Mouse (Mus musculus) thymus, adult 2 months (tissue): Measurements from ENCODE around the gene Ski.

Source experiments
- CTCF ChIP-seq: fragments of 200-500 bp; IDR thresholded peaks from 2 replicates; pipeline ENCODE4 v1.5.1; 2012; ENCODE audit warnings: mild to moderate bottlenecking, control low read depth, low read length, moderate library complexity, borderline replicate concordance; ENCODE audit not compliant: control insufficient read depth, poor library complexity, insufficient read depth; ENCODE audit errors: extremely low read depth
- POLR2A ChIP-seq: fragments of 200-500 bp; IDR thresholded peaks from 2 replicates; pipeline ENCODE4 v1.6.1; 2012; ENCODE audit warnings: mild to moderate bottlenecking, low read length, control low read depth, moderate library complexity; ENCODE audit not compliant: control insufficient read depth, poor library complexity, insufficient read depth; ENCODE audit errors: extremely low read depth

GRCm38 (mm10) chr4:155118278-155118677, 104.1 kb downstream of the Ski start:
- TF ChIP-seq CTCF: no peak
- no peak for TF ChIP-seq POLR2A
